Mouse (Mus musculus) ES-E14 (cell line): ENCODE results near the gene Slc2a9.

ENCODE experiments used
- HCFC1 ChIP-seq: IDR thresholded peaks from 2 replicates; pipeline ENCODE4 v1.6.1; 2012; ENCODE audit warnings: low read length, inconsistent platforms, borderline replicate concordance; ENCODE audit not compliant: insufficient read depth
- ZC3H11A ChIP-seq: IDR thresholded peaks from 2 replicates; pipeline ENCODE4 v1.6.1; 2012; ENCODE audit warnings: low read depth, mild to moderate bottlenecking, inconsistent platforms, low read length, borderline replicate concordance
- ZNF384 ChIP-seq: IDR thresholded peaks from 2 replicates; pipeline ENCODE4 v1.6.1; 2012; ENCODE audit warnings: low read depth, low read length, inconsistent platforms

DNA sequence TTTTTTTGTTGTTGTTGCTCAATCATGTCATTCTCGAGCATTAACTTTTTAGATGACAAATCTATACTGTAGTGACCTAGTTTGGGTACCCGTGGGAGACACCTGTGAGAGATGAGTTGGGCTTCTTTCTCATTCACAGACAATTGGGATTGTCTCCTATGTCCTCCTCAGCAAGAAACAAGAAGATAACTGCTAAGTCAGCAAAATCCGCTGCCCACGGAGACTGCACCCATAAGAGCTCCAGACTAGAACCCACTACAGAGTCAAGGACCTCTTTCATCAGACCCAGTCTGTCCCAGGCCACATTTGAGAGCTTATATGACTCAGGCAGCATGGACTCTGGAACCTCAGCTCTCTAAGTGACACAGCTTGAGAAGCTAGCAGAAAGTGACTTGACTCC is 13.2 kb downstream of the Slc2a9 start:
- no peak for TF ChIP-seq ZC3H11A
- no peak for TF ChIP-seq HCFC1
- no peak for TF ChIP-seq ZNF384
